Mouse (Mus musculus): Measurements from ENCODE around the gene Dab2ip.

GRCm38 (mm10) chr2:35589800-35590199 lies 31.7 kb downstream of the Dab2ip start:
- no peak for TF ChIP-seq CTCF (IDR thresholded peaks at IDR 0.05; ENCODE audit: low read depth, low read length)
- no peak for TF ChIP-seq GATA1 (IDR thresholded peaks at IDR 0.05; ENCODE audit: borderline replicate concordance, low read length)

Measured in G1E (cell line).